Mouse (Mus musculus): Measurements from ENCODE around the gene Gm16223.

Gene Gm16223

GRCm38 (mm10) chr5:42067476-42068187, at the start of gene Gm16223:
Gene Gm16223 (plus strand): TSS chr5:42067960.
- no peak for DNase-seq (ENCODE audit: low spot score)

GRCm38 (mm10) chr5:42022029-42022428, 45.7 kb upstream of the Gm16223 start:
- no peak for DNase-seq (ENCODE audit: low spot score)

- DNase-seq (ENCODE audit: low spot score), result no peak
These were observed 44.2 kb upstream of the Gm16223 start for GRCm38 (mm10) chr5:42023521-42023920.

- DNase-seq (ENCODE audit: low spot score), result no peak
These were observed 31.2 kb upstream of the Gm16223 start for GRCm38 (mm10) chr5:42036388-42037082.

GRCm38 (mm10) chr5:42054636-42055035, 13.1 kb upstream of the Gm16223 start:
- no peak for DNase-seq (ENCODE audit: low spot score)

- no peak for DNase-seq (ENCODE audit: low spot score)
These were observed 12.6 kb upstream of the Gm16223 start for GRCm38 (mm10) chr5:42055151-42055550.

- no peak for DNase-seq (ENCODE audit: low spot score)
These were observed 2.7 kb upstream of the Gm16223 start for GRCm38 (mm10) chr5:42065090-42065489.

- no peak for DNase-seq (ENCODE audit: low spot score)
These were observed 685 bp upstream of the Gm16223 start for GRCm38 (mm10) chr5:42067075-42067474.

GRCm38 (mm10) chr5:42068188-42068579, 424 bp downstream of the Gm16223 start:
- no peak for DNase-seq (ENCODE audit: low spot score)

GRCm38 (mm10) chr5:42116586-42117346, 49.0 kb downstream of the Gm16223 start:
- no peak for DNase-seq (ENCODE audit: low spot score)

- no peak for DNase-seq (ENCODE audit: low spot score)
These were observed 57.8 kb downstream of the Gm16223 start for GRCm38 (mm10) chr5:42125562-42125961.

GRCm38 (mm10) chr5:42155626-42156025, 87.9 kb downstream of the Gm16223 start:
- DNase-seq (ENCODE audit: low spot score), result no peak

GRCm38 (mm10) chr5:42164731-42165130, 97.0 kb downstream of the Gm16223 start:
- no peak for DNase-seq (ENCODE audit: low spot score)

- no peak for DNase-seq (ENCODE audit: low spot score)
These were observed 98.6 kb downstream of the Gm16223 start for GRCm38 (mm10) chr5:42166311-42166710.

- no peak for DNase-seq (ENCODE audit: low spot score)
These were observed 100.3 kb downstream of the Gm16223 start for GRCm38 (mm10) chr5:42168071-42168470.

GRCm38 (mm10) chr5:42168785-42169184, 101.0 kb downstream of the Gm16223 start:
- DNase-seq (ENCODE audit: low spot score), result no peak

- DNase-seq (ENCODE audit: low spot score), result no peak
These were observed 106.3 kb downstream of the Gm16223 start for GRCm38 (mm10) chr5:42174109-42174508.

GRCm38 (mm10) chr5:42175424-42175823, 107.7 kb downstream of the Gm16223 start:
- DNase-seq (ENCODE audit: low spot score), result no peak

GRCm38 (mm10) chr5:42198493-42198892, 130.7 kb downstream of the Gm16223 start:
- no peak for DNase-seq (ENCODE audit: low spot score)

- no peak for DNase-seq (ENCODE audit: low spot score)
These were observed 139.8 kb downstream of the Gm16223 start for GRCm38 (mm10) chr5:42207456-42208122.

- no peak for DNase-seq (ENCODE audit: low spot score)
These were observed 144.0 kb downstream of the Gm16223 start for GRCm38 (mm10) chr5:42211554-42212338.

All from T-cell, adult 2 months (primary cell).